Mouse (Mus musculus) forebrain, embryonic 12.5 days (tissue): ENCODE measurements around the gene L2hgdh. TPM values are rescaled to one million over a fixed set of nuclear protein-coding genes. Genes with fewer than 3 reads are reported as not detected.

Experiments
- ATAC-seq: fragments of 200-750 bp; cut with Nextera tagmentation; 2 replicates; pipeline ENCODE4 v1.8.0; 2017; ENCODE audit warnings: moderate TSS enrichment; ENCODE audit not compliant: low FRiP score
- H3K27ac ChIP-seq: fragments of 300-500 bp; sonication (generic); 2 replicates; pipeline ENCODE4 v1.5.1; 2016; ENCODE audit warnings: mild to moderate bottlenecking
- H3K27me3 ChIP-seq: fragments of 300-500 bp; sonication (generic); 2 replicates; pipeline ENCODE4 v1.6.1; 2016; ENCODE audit warnings: mild to moderate bottlenecking
- H3K36me3 ChIP-seq: fragments of 300-500 bp; sonication (generic); replicated peaks from 2 replicates; pipeline ENCODE4 v1.6.1; 2016; ENCODE audit warnings: mild to moderate bottlenecking
- H3K4me1 ChIP-seq: fragments of 300-500 bp; sonication (generic); 2 replicates; pipeline ENCODE4 v1.6.1; 2016
- H3K4me2 ChIP-seq: fragments of 300-500 bp; sonication (generic); 2 replicates; pipeline ENCODE4 v1.6.1; 2016; ENCODE audit warnings: mild to moderate bottlenecking, moderate library complexity
- H3K4me3 ChIP-seq: fragments of 300-500 bp; sonication (generic); replicated peaks from 2 replicates; pipeline ENCODE4 v1.5.1; 2016; ENCODE audit warnings: mild to moderate bottlenecking
- H3K9ac ChIP-seq: fragments of 300-500 bp; sonication (generic); 2 replicates; pipeline ENCODE4 v1.6.1; 2016; ENCODE audit warnings: mild to moderate bottlenecking
- H3K9me3 ChIP-seq: fragments of 300-500 bp; sonication (generic); 2 replicates; pipeline ENCODE4 v1.6.1; 2016
- WGBS: fragments of 180-500 bp; shearing (Covaris S2); methylation state at CpG from one replicate; pipeline ENCODE4 v1.1.7; 2016; 5-methylcytosine and 5-hydroxymethylcytosine counted together
- microRNA counts: library from miRNA; unstranded; fragments of <30 nt; microRNA quantifications from one replicate; lab custom pipeline; 2017
- microRNA-seq: library from miRNA; unstranded; fragments of <30 nt; microRNA quantifications from one replicate; pipeline ENCODE4, GENCODE M21; 2017
- polyA plus RNA-seq: library from polyadenylated mRNA; unstranded; fragments of >200 nt; fragmentation: Nextera tagmentation; extraction: Ambion mirVana; gene quantifications from 2 replicates; pipeline ENCODE4 v1.2.1, GENCODE M21; 2016

L2hgdh gene
- polyA plus RNA-seq, 1 experiment from 2014 or later: 16.2 TPM

DNA sequence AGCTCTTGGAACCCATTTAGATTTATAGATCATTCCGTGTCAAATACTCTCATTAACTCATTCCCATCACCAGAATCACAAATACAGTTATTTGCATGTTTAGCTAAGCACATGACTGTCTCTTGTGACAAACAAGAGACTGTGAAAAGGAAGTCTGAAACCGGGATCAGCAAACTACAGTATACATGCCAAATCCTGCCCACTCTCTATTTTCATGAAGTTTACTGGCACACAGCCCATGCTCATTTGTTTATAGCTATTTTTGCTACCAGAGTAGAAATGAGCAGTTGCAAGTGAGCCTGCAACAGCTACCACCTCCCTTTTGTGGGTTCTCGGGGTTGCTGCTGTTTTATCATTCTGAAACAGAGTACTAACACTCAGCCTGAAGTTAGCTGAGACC lies 79.8 kb downstream of the L2hgdh start:
- H3K4me2 ChIP-seq: no peak overlapping the region
- 84% methylated on average over 3 of the region's 3 CpGs for WGBS
- no peak for ATAC-seq
- no peak overlapping the region for H3K9ac ChIP-seq
- H3K4me1 ChIP-seq: no peaks in the 10 kb centered on the region
- H3K27me3 ChIP-seq: no peaks in the 10 kb centered on the region
- H3K27ac ChIP-seq: no peak overlapping the region
- no peak overlapping the region for H3K4me3 ChIP-seq
- no peaks in the 10 kb centered on the region for H3K9me3 ChIP-seq
- peaks cover 21% of the 10 kb centered on the region for H3K36me3 ChIP-seq

GRCm38 (mm10) chr12:69642877-69643276 lies 81.8 kb downstream of the L2hgdh start:
- WGBS: 95% methylated on average over 5 of the region's 5 CpGs
- no peak for ATAC-seq
- no peaks in the 10 kb centered on the region for H3K4me1 ChIP-seq
- H3K9me3 ChIP-seq: no peaks in the 10 kb centered on the region
- no peak overlapping the region for H3K27ac ChIP-seq
- no peak overlapping the region for H3K9ac ChIP-seq
- H3K4me2 ChIP-seq: no peak overlapping the region
- no peak overlapping the region for H3K4me3 ChIP-seq
- peaks cover 29% of the 10 kb centered on the region for H3K36me3 ChIP-seq
- no peaks in the 10 kb centered on the region for H3K27me3 ChIP-seq

MicroRNAs within 50 kb of the gene (microRNA counts, 519-probe panel; counts per million panel counts)
- microRNA mmu-miR-681 (lab: Ali Mortazavi, UCI): not detected

Small RNA genes within 50 kb of the gene (microRNA-seq; reads per million reads assigned to microRNA genes)
- not detected for gene Mir681

Other genes with a start within 250 kb of the L2hgdh start
- 24.1 and 29.1 TPM in 2 replicates for gene Vcpkmt, start 141.8 kb downstream of the L2hgdh start, polyA plus RNA-seq
- 8.9 and 11.0 TPM in 2 replicates for gene Sos2, start 43.0 kb downstream of the L2hgdh start, polyA plus RNA-seq
- gene Atp5s, start 77 bp upstream of the L2hgdh start, polyA plus RNA-seq: 22.7 and 24.1 TPM in 2 replicates
- gene Cdkl1, start 66.4 kb upstream of the L2hgdh start, polyA plus RNA-seq: 0.47 and 0.93 TPM in 2 replicates
- gene Atl1, start 167.7 kb upstream of the L2hgdh start, polyA plus RNA-seq: 53.8 and 63.2 TPM in 2 replicates
- gene Map4k5, start 168.3 kb upstream of the L2hgdh start, polyA plus RNA-seq: 36.7 and 36.8 TPM in 2 replicates